Mouse (Mus musculus) spleen, postnatal 14 days (tissue): ENCODE measurements around the gene Sult6b2.

Experiments used
- DNase-seq, 2 experiments: peaks; one replicate each; pipeline ENCODE4 v3.0.0; 2021 to 2022; ENCODE audit warnings: low spot score in 2 of 2

Sult6b2 gene

GRCm38 (mm10) chr6:142804402-142804801 is at the start of gene Sult6b2:
TSS of gene Sult6b2 (minus strand) at chr6:142804502.
- DNase-seq = no peak

- DNase-seq = no peak
Observed at GRCm38 (mm10) chr6:142852419-142853377, 48.4 kb upstream of the Sult6b2 start.

- DNase-seq = no peak
Observed at GRCm38 (mm10) chr6:142850436-142850835, 46.1 kb upstream of the Sult6b2 start.

- no peak for DNase-seq
Observed at GRCm38 (mm10) chr6:142849326-142849725, 45.0 kb upstream of the Sult6b2 start.

DNA sequence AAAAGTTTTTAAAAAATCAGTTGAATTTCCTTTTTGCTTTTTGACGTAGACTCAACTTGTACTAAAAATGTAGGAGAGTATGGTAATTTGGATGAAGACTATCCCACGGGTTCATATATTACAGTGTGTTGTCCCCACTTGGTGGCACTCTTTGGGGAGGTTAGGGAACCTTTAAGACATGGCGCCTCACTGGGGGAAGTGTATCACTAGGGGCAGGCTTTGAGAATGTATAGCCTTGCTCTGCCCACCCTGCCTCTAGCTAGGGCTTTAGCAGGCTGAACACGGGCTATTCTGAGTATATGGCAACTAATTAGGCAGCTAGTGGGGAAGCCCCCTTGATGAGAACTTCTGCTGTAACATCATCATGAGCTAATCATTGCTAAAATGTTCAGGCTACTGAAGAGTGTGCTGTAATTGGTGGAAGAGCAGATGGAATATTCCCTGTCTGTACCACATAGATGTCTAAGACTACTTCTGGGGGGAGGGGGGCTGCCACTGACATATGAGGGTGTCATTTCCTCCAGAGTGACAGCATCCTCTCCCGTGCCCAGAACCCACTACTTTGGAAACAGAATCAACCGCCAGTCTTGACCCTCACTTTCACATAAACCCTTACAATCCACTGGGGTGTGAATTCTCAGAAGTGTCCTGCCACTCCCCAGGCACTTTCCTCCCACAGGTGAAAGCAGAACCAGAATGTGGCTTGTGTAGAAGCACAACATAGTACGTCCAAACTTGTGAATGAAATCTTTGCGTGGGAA is 43.8 kb upstream of the Sult6b2 start:
- DNase-seq = no peak

GRCm38 (mm10) chr6:142846855-142847254 is 42.6 kb upstream of the Sult6b2 start:
- DNase-seq = no peak

GRCm38 (mm10) chr6:142845066-142845465 is 40.8 kb upstream of the Sult6b2 start:
- no peak for DNase-seq

DNA sequence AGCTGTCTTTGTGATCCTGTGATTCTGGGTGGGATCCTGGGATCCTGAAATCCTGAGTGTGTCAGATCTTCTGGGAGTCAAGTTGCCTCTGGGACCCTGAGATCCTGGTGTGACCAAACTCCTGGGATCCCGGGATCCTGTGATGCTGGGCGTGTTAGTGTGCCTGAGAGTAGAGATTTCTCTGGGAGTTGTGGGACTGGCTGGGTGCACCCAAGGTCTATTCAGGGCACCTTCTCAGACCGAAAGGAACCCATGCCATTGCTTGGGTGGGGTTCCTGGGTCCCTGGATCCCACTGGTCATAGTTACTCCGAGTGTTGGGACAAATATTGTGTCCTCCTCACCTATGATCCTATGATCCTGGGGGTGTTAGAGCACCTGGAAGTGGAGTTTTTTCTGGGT is 39.8 kb upstream of the Sult6b2 start:
- DNase-seq = no peak

GRCm38 (mm10) chr6:142838501-142838900 is 34.2 kb upstream of the Sult6b2 start:
- DNase-seq = no peak

GRCm38 (mm10) chr6:142837326-142837725 is 33.0 kb upstream of the Sult6b2 start:
- no peak for DNase-seq

DNA sequence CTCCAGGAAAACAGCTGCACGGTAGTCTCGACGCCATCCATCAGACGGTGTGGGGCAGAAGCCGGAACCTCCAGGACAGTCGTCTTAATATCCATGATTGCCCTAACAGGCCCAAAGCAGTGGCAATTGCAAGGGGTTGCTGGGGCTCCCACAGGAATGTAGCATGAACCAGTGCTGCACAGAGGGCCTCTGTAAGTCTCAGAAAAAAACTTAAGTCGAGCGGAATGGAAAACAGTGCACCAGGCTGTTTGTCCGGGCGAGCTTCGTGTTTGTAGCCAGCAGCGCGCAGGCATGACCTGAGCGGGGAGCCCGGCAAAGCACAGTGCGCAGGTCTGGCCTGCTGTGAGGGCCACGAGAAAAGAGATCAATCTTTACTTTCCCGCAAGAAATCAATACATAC is 31.4 kb upstream of the Sult6b2 start:
- DNase-seq = no peak

DNA sequence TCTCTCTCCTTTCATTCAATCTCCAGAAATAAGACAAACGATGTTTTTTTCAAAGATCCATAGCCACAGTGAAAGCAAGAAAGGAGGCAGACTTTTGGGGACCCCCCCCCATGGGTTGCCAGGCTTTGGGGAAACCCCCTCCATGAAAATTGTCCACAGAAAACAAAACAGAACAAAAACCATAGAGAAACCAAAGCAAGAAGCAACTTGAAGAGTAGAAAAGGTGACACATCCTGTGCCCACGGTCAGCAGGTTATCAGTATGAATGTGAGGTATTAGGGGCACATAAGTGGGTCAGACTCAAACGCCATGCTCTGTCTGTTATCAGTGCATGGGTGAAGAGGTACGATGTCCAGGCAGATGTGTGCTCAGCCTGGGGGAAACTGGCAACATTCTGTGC is 30.6 kb upstream of the Sult6b2 start:
- DNase-seq = no peak

GRCm38 (mm10) chr6:142831706-142832105 is 27.4 kb upstream of the Sult6b2 start:
- no peak for DNase-seq

- no peak for DNase-seq
Observed at GRCm38 (mm10) chr6:142831243-142831642, 26.9 kb upstream of the Sult6b2 start.

- no peak for DNase-seq
Observed at GRCm38 (mm10) chr6:142830221-142830620, 25.9 kb upstream of the Sult6b2 start.

- DNase-seq = no peak
Observed at GRCm38 (mm10) chr6:142825449-142825848, 21.1 kb upstream of the Sult6b2 start.

DNA sequence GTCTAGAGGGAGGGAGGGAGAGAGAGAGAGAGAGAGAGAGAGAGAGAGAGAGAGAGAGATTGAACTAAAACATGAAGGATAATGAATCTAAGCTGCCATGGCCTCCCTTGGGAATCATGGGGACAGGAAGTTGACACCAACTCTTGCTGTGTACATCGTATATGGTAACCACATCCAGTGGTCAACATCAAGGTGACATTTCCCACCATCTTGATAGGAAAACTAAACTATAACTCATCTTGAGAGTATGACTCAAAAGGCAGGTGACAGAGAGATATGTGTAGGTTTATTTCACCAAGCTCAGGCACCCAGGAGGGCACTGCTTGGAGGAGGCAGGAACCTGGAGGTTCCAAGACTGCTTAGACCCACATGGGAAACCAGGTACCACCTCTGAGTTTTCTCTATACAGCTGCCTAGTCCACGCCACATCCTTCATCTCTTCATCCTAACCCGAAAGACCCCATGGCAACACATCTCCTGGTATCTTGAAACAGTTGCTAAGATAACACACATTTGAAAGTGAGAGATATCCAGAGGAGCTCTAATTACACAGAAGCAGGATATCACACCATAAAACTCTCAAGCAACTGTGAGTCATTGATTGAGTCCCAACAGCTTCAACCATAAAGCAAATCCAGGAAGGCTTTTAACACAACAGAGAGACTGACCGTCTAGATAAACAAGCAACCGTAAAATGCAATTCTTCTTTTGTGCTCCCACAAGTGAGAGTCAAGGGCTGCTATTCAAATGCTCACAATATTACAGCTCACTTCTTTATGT is 18.9 kb upstream of the Sult6b2 start:
- DNase-seq = no peak

- no peak for DNase-seq
Observed at GRCm38 (mm10) chr6:142818306-142818705, 14.0 kb upstream of the Sult6b2 start.

GRCm38 (mm10) chr6:142815513-142815912 is 11.2 kb upstream of the Sult6b2 start:
- DNase-seq = no peak

DNA sequence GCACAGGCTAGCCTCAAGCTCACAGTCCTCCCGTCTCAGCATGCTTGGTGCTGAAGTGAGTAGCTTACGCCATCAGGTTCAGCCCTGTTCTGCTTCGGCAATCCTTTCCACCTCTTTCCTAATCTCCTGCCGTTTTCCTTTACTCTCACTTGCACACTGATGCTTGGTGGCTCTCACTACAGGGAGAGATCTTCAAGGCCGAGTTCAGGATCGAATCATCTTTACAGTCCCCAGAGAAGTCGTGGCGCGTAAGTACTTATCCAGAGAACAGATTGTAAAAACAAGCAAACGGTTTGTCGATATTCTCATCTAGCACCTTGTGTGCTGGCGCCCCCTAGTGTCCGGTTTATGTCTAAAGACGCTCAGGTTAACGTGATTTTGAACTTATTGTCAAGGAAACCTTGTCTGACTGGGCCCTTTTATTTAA is 10.2 kb upstream of the Sult6b2 start:
- peak; percentile 50 to 67 for DNase-seq

- no peak for DNase-seq
Observed at GRCm38 (mm10) chr6:142814011-142814410, 9.7 kb upstream of the Sult6b2 start.

DNA sequence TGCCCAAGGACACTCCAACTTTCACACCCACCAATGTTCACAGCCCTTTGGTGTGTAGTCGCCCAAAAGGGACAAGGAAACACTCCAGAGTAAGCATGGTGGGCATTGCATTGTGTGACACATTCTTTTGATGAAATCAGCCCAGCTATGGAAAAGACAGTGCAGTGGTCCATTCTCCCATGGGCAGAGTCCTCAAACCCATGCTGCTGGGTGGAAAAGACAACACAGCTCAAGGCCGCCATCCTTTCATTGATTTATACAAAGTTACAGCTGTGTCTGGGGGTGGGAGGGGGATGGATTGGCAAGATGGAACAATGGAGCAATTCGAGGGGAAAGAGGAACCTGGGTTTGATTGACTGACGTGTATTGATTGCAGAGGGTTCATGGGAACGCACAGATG is 8.7 kb upstream of the Sult6b2 start:
- no peak for DNase-seq
